Mouse (Mus musculus) yolk sac, embryonic 10.5 days (tissue): ENCODE data around the gene Olfr1393.

Experiments
- DNase-seq: peaks from one replicate; pipeline ENCODE4 v3.0.0-alpha.2; 2017; ENCODE audit warnings: low spot score

Olfr1393 gene

DNA sequence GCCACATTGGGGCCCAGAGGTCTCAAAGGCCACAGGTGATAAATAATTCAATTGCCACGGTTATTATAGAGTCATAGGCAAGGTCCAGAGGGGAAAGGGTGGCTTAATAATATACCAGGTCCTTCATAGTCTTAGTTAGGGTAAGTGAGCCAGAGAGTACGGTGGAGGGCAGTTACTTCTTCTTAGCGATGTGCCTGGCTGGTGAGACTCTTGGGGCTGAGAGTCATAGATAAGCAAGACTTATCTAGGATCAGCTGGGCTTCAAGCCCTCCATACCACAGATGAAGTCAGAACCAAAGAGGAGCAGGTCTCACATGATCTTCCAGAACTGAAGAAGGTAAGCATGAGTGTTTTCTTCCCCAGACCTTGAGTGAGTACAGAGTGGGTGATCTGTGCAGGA is at the start of gene Olfr1393:
Gene Olfr1393 (plus strand): TSS at position 83 of the 400 bp plus-strand sequence.
- no peak for DNase-seq

DNA sequence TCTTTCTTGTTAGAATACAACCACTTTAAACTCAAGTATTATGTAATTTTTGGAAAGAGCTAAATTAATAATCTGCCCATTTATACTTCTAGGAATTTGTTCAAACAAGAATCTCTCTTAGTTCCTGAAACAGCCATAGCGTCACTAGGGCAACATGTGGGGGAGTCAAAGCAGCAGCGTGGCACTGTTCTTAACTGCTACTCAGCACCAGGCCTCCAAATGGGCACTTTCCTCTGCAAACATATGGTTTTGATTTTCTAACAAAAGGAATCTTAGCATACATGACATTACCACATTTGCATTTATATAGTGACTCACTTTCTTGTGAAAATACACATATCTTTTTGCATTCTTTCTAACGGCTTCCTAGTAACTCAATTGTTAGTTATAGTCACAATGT is 45.3 kb upstream of the Olfr1393 start:
- no peak for DNase-seq

DNA sequence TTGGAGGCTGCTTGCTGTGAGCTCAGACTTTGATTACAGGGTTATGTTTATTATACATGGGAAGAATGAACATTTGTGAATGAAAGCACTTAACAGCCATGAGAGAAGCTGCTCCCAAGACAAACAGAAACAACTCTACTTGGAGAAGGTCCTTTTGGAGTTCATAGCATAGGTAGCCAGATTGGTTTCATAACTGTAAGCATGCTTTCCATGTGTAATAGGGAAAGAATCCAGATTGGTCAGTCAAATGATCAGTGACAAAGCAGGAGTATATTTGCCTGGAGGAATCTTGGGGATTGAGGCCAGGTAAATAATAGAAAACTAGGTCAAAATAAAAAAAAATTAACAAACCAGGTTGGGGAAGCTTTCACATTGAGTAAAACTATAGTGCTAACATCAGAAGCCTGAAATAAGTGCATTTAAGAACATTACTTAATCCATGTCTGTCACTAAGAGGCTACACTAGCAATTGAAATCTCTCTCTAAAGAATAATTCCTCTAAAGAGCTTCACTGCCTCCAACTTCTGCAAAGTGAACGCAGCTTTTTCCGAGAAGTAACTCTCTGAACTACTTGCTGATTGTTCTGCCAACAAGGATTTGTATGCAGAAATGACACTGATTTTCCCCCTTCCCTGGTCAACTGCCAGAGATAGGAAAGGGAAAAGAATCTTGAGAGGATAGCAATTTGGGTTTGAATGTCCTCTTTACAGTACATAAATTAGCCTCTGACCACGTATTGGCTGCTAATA is 42.5 kb upstream of the Olfr1393 start:
- no peak for DNase-seq

DNA sequence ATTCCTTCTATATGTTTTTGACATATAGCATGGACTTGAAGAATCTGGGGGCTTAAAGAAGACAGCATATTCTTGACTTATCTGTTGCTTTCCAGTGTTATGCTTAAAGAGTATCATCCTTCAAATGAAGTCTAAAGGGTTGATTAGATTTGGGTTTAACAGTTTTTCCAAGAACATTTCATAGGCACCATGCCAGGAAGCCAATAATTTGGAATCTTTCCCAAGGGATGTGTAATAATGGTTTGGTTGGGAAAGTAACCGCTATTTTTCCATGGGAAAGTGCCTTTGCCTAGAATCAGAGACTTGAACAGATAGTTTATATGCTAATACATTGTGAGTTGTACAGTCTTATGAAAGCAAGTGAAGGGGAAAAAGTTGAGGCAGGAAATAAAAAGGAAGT is 41.2 kb upstream of the Olfr1393 start:
- DNase-seq: no peak

DNA sequence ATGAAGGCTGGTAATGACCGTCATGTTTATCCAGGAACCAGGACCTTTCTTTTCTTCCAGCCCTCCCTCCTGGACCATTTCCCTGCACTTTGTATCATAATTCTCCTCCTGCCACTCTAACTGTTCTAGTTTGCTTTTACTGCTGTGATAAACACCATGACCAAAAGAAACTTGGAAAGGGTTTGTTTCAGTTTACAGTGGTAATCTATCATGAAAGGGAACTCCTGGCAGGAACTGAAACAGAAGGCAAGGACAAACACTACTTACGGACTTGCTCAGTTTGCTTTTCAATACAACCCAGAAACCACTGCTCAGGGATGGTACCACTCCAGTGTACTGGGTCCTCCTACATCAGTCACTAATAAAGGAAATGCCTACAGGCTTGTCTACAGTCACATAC is 40.6 kb upstream of the Olfr1393 start:
- no peak for DNase-seq

DNA sequence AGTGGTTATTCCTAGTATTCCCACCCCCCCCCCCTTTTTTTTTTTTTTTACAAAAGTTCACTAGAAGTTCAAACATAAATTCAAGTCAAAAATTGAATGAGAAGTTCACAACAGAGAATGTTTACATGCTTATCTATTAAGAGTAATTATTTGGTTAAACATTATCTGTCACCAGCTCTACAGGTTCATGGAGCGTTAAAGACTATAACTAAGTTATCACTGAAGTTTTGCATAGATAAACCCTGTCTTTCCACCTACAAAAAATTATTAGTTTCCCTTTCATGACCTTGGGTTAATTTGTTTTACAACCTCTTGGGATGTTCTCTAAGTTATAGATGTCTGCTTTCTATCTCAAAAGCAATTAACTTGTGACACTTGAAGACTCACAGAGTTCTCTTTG is 37.8 kb upstream of the Olfr1393 start:
- DNase-seq: no peak

DNA sequence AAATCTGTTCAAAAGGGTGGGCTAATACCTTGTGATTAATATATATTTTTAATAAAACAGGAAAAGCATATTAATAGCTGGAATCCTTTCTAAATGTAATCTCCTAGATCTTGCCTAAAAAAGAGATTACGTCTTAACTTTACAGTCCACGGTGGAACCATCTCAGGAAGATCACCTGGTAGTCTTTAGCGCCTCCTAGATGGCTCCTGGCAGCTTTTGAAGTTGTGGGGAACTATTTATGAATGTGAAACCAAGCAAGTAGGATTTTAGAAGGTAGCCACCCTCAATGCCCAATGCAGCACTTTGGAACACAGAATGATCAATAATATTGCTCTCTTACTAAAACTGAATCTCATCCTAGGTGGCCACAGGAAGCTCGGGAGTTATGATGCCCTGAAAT is 37.2 kb upstream of the Olfr1393 start:
- DNase-seq: no peak

DNA sequence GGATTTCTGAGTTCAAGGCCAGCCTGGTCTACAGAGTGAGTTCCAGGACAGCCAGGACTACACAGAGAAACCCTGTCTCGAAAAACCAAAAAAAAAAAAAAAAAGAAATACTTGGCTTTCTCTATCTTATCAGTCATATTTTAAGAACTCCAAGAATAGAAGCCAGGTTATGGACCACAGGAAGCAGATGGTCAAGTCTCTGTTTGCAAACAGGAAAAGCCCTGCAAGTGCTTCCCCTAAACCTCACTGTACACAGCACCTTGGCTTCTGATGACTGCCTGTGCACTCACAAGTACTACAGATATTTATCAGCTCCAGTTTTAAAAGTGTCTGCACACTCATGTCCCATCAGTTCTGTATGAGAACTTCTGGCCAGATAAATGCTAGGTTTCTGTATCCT is 36.6 kb upstream of the Olfr1393 start:
- DNase-seq: no peak

DNA sequence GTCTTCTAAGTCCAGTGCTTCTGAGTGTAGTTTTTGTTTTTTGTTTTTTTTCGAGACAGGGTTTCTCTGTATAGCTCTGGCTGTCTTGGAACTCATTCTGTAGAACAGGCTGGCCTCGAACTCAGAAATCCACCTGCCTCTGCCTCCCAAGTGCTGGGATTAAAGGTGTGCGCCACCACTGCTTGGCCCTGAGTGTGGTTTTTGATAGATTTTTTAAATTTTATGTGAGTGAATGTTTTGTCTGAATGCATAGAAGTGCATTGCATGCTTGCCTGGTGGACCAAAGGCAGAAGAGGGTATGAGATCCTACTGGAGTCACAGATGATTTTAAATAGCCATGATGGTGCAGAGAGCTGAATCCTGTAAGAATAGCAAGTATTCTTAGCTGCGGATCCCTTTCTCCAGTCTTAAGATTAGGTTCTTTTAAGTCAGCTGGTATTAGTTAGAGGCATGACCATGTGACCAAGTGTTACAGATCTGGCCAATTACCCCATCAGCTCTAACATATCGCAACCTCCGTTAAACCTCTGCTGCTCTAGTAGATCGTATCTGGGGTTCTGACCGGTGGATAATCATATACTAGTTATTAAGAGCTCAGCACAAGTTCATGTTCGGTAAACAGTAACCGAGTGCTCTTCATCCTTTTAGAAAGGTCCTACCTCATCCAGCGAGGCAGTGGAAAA is 35.0 kb upstream of the Olfr1393 start:
- DNase-seq: no peak

DNA sequence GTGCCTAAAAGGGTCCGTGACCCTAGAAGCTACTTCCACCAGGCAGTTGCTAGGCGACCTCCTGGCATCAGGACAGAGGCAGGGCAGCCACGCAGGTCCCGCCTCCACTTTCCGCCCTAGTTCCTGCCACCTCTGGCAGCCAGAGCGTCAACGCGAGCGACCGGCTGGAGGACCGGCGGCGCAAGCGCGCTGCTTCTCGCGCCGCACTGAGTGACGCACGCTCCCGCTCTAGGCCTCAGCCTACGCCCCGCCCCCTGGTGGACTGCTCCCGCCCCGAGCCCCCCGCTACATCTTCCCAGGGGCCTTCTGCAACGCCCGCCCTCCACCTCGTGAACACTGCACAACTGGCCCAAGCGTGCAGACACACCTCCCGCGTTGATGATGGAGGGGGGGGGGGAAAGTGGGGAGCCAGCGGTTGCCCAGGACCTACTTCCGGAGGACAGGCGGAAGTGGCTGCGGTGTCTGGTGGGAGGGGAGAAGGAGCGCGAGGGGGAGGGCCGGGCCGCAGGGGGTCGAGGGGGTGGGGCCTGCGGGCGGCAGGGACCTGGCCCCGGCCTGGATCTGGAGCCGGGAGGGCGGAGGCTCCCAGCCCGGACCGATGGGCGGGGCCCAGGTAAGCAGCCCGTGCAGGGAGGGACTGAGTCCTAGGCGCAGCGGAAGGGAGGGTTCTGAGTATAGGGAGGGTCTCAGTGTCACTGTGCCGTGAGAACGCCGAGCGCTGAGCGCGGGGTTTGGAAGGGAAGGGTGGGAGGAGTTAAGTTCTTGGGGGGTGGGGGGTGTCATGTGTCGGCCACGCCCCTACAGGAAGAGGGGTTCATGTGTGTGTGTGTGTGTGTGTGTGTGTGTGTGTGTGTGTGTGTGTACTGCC is 34.1 kb upstream of the Olfr1393 start, which contains the start of gene Mgat1:
Gene Mgat1 (plus strand): TSS at position 465 of the 868 bp plus-strand sequence.
- peak; percentile 100 for DNase-seq

DNA sequence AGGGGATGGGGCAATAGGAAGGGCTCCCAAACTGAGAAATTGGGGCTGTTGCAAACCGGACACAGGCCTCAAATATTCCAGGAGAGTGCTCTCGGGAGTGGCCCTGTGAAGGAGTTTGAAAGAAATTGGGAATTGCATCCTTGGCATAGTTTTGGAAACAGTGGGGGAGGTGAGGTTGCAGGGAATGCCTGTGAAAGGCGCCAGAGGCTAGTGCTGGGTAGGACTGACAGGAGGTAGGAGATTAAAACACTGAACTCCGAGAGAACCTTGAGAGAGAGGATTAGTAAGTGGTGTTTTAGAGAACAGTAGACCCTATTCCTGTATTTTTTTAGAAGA is 33.5 kb upstream of the Olfr1393 start:
- no peak for DNase-seq

DNA sequence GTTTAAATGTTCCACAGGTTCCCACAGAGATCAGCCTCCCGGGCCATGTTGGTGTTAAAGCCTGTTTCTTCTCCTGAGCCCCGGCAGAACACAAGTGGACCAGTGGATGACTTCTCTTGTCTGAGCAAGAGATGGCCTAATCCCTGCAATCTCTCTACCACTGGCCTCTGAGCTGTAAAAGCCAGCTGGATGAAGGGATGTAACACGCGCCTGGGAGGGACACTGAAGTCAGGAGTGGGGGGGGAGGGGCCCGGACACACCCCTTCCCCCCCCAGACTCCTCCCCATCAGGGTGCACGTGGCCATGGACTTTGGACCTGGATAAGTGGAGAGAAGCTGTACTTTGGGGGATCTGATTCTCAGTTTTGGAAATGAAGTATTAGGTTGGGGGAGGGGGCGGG is 32.9 kb upstream of the Olfr1393 start:
- peak; percentile 81 for DNase-seq

DNA sequence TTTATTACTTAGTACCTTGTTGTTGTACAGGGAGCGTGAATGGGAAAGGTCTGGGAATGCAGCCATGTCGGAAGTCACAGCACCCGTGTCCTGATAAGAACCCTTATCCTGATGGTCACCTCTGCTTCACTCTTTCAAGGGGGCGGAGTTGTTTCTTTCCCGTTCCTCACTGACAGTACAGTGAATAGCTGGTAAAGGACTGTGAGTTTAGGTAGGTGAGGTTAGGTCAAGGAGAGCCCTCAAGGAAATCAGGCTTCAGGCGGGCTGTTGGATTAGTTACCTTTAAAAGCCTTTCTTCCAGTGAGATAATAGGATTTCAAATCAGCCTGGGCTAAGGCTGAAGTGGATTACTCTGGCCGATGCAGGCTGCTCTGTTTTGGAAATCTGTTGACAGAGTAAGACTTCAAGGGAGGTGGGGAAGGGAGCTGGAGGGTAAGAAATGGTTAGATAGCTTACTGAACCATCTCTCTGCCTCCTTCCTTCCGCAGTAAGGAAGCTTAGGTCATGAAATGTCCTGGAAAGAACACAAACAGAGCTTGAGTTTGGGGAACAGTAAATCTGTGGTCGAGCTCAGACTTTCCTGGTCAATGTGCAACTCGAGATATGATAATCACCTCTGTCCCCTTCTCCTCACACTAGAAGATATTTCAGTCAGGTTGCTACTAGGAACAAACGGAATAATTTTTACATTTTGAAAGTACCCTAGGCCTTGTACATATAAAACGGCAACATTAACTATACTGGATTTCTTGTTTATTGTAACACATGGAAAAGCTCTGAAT is 32.3 kb upstream of the Olfr1393 start:
- DNase-seq: no peak

DNA sequence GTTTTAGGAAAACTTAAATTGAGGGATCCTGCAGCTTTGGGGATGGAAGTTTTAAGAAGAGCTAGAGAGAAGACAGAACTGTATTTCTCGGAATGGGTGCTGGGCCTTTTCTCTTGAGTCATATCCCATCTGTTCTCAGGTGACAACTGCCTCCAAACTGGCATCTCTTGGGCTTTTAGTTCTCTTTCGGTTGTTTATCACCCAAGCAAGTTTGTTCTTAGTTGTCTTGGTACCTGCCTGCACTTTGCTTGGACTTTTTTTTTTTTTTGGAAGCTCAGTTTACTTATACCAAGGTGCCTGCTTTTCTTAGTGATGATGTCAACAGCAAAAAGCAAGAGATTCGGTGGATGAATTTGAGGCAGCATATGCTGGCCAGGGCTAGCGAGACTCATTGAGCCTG is 31.6 kb upstream of the Olfr1393 start:
- DNase-seq: no peak

DNA sequence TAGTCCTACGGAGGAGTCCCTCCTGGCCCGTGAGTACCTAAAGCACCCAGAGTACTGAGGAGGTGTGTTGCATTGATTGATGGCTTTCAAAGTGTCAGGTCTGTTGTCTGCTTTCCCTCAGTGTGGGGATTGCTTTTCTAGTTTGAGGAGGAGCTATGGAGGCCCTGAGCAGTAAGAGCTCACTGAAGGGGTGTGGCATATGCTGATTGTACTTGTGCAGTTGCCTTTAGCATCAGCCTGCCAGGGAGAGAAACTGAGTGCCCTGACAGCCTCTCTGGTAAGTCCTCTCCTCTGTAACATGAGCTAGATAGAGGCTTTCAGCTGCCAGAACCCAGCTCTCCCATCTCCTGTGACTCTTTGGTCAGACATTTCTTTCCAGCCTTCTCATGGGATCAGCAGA is 30.8 kb upstream of the Olfr1393 start:
- DNase-seq: no peak

DNA sequence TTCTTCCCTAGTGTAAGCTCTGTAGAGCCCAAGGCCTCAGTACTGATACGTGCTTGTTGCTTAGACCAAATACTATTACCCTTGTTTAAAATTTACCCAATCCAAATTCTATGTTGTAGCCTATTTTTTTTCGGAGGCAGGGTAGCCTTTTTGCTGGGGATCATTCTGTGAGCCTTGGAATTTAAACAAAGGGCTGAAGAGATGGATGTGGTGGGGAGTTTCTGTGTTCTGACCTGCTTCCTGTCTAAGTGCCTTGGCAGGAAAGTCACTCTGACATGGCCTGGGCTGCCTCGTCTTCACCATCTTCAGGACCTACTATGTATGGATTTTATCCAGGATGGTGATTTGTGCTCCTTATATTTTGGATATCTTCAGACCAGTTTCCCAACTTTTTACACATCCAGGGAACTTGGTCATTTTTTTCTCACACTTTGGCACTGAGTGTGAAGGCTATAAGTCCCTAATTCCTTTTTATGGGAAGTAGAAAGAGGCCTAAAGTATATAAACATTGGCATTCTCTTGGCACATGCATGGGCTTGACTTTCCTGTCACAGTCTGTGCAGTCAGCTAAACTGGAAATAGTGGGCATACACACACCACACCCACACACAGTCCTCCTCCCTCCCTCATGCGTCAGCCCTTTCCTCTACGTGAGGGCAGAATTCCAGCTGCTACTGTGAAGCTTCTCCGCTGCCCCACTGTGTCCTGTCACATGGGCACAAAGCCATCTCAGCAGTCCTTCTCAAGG is 29.7 kb upstream of the Olfr1393 start:
- DNase-seq: no peak

DNA sequence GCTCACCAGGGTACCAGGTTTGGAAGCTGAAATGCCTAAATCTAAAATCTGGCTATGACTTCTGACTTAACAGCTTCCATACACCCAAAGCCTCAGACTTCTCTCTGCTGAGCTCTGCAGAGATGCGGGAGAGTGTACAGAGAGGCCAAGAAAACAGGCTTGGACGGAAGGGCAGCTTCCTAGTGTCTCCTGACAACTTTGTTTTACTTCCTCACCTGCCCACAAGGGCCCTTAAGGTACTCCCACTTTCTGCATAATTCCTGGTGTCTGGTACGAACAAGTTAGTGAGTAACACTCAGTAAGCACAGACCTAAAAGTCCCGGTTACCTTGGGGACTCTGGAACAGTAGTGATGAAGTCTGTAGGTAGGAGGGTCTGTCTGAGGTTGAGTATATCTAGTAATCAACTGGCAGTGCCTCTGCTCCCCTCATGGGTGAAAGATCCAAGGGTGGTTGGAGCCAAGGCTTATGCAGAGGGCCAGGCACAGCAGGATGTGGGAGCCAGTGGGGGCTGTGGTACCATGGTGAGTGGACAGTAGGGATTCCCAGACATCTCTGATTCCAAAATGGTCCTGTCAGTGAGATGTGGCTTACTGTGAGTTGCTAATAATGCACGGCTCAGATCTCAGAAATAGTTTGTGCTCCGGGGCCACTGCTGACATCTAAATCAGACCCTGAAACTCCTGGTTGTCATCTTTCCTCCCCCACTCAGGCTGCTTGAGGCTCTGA is 29.0 kb upstream of the Olfr1393 start:
- no peak for DNase-seq

DNA sequence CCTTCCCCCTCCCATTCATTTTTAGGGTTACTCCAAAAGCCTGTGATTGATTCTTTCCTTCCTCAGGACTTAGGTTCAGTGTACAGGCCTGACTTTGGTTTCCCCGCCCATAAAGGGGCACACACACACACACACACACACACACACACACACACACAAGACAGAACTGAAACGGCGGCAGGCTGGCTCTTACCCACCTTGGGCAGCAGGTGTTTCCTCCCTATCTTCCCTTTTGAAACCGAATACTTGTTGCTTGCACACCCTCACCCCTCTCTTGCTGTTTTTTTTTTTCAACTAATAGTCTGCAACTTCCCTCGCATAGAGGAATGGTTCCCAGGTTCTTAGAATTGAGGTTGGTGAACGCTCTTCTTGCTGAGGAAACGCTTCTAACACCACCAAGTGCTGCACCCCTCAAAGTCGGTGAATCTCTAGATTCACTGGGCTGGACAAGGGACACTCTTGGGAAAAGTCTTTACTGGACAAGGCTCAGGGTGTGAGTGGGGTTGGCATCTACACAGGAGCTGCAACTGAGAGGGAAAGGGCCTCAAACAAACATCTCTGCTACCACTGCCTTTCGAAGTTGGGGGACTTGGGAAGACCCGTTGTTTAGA is 28.2 kb upstream of the Olfr1393 start:
- no peak for DNase-seq

DNA sequence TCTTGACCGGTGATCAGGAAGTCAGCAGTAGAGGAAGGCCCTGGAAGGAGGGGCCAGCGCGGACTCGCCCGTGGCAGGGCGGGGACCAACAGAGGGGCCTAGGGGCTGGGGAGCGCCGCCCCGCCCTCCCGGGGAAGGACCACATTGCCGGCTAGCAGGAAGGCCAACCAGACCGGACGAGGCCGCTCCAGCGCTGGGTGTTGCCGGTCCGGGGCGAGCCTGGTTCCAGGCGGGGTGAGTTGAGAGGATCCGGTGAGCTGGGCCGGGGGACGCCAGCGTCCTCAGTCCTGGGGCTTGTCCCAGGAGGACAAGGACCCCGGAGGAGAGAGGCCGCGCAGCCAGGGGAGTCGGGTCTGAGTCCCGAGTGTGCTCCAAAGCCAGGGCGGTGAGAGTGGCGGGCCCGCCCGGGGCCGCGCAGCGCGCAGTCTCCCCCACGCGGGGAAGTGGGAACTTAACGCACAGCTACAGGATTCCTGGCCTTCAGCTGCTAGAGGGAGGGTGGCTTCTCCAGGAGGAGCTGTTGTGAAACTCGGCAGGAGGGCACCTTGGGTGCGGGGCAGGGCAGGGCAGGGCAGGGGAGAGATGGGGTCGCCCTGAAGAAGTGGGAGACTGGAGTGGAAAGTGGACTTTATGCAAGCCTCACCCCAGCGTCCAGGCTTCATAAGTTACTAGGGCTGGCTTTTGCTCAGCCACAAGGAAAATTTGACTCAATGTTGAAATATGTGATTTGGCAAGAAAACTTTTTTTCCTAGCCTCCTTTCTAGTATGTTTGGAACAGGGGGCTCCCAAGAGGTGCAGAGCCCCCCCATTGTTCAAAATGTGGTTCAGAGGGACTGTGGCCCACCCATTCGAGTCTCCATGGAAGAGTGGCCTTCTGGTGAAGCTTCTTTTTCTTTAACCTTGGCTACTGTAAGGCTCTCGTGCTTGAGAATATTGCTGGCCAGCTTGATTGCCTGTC is 27.4 kb upstream of the Olfr1393 start:
- peak; percentile 92 for DNase-seq
